Mouse (Mus musculus): ENCODE results near the gene Nfatc4.

The Nfatc4 gene

GRCm38 (mm10) chr14:55822435-55822990 is 431 bp upstream of the Nfatc4 start:
- DNase-seq, result peak; percentile 90 to 93

- peak; percentile 59 for DNase-seq
Observed at GRCm38 (mm10) chr14:55824001-55824480, 1.1 kb downstream of the Nfatc4 start.

- DNase-seq, result peak; percentile 53 to 62
Observed at GRCm38 (mm10) chr14:55824481-55825215, 1.7 kb downstream of the Nfatc4 start.

GRCm38 (mm10) chr14:55825216-55826051 is 2.5 kb downstream of the Nfatc4 start:
- DNase-seq, result peak; percentile 82 to 85

- peak; percentile 49 for DNase-seq
Observed at GRCm38 (mm10) chr14:55826142-55826541, 3.2 kb downstream of the Nfatc4 start.

- DNase-seq, result peak; percentile 55 to 57
Observed at GRCm38 (mm10) chr14:55826551-55827340, 3.8 kb downstream of the Nfatc4 start.

GRCm38 (mm10) chr14:55828716-55829263 is 5.8 kb downstream of the Nfatc4 start:
- DNase-seq, result no peak

GRCm38 (mm10) chr14:55829854-55830253 is 6.9 kb downstream of the Nfatc4 start:
- no peak for DNase-seq

- no peak for DNase-seq
Observed at GRCm38 (mm10) chr14:55830331-55830730, 7.4 kb downstream of the Nfatc4 start.

GRCm38 (mm10) chr14:55833126-55833525 is 10.2 kb downstream of the Nfatc4 start:
- no peak for DNase-seq

- no peak for DNase-seq
Observed at GRCm38 (mm10) chr14:55834808-55835533, 12.0 kb downstream of the Nfatc4 start.

GRCm38 (mm10) chr14:55838312-55838711 is 15.4 kb downstream of the Nfatc4 start:
- no peak for DNase-seq

GRCm38 (mm10) chr14:55838740-55839139 is 15.8 kb downstream of the Nfatc4 start:
- DNase-seq, result no peak

- no peak for DNase-seq
Observed at GRCm38 (mm10) chr14:55840853-55841366, 18.0 kb downstream of the Nfatc4 start.

GRCm38 (mm10) chr14:55842794-55843193 is 19.9 kb downstream of the Nfatc4 start:
- DNase-seq, result no peak

- DNase-seq, result no peak
Observed at GRCm38 (mm10) chr14:55845506-55846294, 22.8 kb downstream of the Nfatc4 start.

- DNase-seq, result no peak
Observed at GRCm38 (mm10) chr14:55850885-55851284, 27.9 kb downstream of the Nfatc4 start.

GRCm38 (mm10) chr14:55852646-55853551 is 30.0 kb downstream of the Nfatc4 start:
- DNase-seq, result peak; percentile 71 to 79

- DNase-seq, result peak; percentile 66 to 78
Observed at GRCm38 (mm10) chr14:55853621-55854285, 30.8 kb downstream of the Nfatc4 start, which contains the start of gene Nynrin. Gene Nynrin (plus strand): TSS chr14:55854010.
